Mouse (Mus musculus) frontal cortex, postnatal 14 days (tissue): Measurements from ENCODE around the gene L3mbtl2.
A peak's percentile ranks its signal among the peaks of the same experiment; 100 is the strongest.
"Not testable (repeated sequence)": the region's sequence is repeated elsewhere in the genome, so short reads cannot be mapped to it uniquely, and the experiment has no call there.

Experiments
- DNase-seq, 2 experiments: peaks; one replicate each; pipeline ENCODE4 v3.0.0; 2022; ENCODE audit warnings: low spot score in 2 of 2

The L3mbtl2 gene

DNA sequence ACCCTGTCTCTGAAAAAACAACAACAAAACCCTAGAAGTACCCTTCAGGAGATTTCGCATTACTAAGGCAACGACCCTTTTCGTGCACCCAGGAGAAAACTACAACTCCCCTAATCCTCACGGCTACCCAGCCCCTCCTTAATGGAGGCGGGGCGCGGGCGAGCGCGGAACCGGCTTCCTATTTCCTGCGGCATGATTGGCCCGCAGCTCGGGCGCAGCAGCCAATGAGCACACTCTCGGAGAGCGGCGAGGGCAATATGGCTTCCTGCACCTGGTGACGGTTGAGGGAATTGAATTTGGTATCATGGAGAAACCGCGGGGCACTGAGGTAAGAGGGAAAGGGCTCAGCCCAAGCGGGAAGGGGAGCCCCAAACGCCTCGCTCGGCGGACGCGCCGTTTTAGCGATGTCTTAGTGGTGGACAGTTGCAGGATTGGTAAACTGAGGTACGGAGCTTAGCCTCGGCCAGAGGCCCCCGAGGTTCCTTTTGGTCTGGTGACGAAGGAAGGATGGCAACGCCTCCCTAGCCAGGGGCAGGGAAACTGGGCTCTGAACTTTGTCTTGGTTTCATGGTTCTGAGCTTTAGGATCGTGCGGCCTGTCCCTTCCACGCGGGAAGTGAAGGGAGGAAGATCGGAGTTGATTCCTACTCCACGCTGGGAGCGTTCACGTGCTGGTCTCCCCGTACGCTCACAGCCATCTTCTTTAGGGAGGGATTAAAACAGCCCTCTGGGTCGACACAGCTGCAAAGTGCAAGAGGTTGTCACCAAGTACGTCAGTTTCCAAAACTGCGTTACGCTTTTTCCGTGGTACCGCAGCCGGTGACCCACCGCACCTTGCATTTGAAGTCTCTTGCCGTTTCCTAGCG lies at the start of gene L3mbtl2:
L3mbtl2 (plus strand) TSS at position 193 of the 865 bp plus-strand sequence.
- DNase-seq, result peak; percentile 85 to 90

DNA sequence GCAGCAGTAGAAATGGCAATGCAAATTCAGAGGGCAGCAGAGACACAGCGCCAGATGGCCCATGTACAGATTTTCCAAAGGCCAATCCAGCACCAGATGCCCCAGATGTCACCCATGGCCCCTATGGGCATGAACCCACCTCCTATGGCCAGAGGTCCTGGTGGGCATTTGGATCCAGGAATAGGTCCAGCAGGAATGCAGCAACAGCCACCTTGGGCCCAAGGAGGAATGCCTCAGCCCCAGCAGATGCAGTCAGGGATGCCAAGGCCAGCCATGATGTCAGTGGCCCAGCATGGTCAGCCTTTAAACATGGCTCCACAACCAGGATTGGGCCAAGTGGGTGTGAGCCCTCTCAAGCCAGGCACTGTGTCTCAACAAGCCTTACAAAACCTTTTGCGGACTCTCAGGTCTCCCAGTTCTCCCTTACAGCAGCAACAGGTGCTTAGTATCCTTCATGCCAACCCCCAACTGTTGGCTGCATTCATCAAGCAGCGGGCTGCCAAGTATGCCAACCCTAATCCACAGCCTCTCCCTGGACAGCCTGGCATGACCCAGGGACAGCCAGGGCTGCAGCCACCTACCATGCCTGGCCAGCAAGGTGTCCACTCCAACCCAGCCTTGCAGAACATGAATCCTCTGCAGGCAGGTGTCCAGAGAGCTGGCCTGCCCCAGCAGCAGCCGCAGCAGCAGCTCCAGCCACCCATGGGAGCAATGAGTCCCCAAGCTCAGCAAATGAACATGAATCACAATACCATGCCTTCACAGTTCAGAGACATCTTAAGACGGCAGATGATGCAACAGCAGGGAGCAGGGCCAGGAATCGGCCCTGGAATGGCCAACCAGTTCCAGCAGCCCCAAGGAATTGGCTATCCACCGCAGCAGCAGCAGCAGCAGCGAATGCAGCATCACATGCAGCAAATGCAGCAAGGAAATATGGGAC lies 13.9 kb upstream of the L3mbtl2 start:
- no peak for DNase-seq

DNA sequence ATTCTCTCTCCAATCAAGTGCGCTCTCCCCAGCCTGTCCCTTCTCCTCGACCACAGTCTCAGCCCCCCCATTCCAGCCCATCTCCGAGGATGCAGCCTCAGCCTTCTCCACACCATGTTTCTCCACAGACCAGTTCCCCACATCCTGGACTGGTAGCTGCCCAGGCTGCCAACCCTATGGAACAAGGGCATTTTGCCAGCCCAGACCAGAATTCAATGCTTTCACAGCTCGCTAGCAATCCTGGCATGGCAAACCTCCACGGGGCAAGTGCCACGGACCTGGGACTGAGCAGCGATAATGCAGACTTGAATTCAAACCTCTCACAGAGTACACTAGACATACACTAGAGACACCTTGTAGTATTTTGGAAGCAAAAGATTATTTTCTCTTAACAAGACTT lies 13.1 kb upstream of the L3mbtl2 start:
- no peak for DNase-seq

DNA sequence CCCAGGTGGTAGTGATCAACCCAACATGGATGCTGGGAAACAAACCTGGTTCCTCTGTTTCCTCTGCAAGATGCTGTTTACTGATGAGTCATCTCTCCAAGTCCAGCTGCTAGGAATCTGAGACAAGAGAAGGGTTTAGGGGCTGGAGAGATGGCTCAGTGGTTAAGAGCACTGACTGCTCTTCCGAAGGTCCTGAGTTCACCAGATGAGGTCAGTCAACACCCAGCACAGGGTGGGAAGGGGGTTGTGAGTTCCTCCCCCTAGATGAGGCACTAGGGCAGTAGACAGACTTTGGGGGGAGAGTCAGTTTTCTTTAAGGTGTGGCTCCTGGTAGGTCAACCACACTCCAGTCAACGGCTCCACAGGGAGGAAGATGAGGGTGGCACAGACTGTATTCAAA lies 2.0 kb upstream of the L3mbtl2 start:
- DNase-seq, result no peak

DNA sequence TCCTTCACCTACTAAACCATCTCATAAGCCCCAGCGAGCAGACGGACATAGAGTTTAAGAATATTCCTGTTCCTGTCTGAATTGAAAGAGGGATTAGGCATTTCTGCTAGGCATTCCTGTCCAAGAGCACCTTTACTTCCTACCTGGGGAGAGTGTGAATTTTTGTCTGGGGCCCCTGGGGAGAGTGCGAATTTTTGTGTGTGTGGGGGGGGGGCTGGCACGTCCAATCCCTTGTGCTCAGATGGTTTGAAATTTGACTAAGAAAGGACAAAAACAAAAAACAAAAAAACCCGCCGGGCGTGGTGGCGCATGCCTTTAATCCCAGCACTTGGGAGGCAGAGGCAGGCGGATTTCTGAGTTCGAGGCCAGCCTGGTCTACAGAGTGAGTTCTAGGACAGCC lies 408 bp upstream of the L3mbtl2 start:
- no peak for DNase-seq

DNA sequence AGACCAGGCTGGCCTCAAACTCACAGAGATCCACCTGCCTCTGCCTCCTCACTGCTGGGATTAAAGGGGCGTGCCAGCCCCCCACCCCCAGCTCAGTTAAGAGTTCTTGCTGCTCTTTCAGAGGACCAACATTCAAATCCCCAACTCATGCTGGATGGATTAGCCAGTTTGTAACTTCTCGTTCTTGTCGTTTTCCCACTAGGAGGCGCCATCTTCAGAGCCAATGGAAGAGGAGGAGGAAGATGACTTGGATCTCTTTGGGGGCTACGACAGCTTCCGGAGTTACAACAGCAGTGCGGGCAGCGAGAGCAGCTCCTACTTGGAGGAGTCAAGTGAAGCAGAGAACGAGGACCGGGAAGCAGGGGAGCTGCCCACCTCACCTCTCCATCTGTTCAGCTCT lies 3.3 kb downstream of the L3mbtl2 start:
- DNase-seq, result no peak

DNA sequence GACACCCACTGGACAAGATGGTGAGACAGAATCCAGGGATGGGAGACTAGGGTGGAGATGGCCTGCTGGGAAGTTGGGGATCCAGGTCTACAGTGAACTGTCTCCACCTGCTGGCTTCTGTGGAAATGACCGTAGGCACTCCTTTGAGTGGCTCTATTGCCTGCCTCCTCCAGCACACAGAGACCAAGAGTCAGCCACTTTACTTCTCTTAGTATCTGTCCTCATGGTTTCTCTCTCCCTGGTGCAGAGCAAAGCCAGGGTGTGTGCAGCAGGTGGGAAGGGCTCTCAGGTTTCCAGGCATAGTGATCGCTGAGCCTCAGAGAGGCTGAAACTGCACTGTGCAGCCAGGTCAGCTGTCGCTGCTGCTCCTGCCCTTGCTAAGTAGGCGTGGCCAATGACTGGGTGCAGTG lies 6.5 kb downstream of the L3mbtl2 start:
- DNase-seq, result peak in 1 of 2 experiments; percentile 32

DNA sequence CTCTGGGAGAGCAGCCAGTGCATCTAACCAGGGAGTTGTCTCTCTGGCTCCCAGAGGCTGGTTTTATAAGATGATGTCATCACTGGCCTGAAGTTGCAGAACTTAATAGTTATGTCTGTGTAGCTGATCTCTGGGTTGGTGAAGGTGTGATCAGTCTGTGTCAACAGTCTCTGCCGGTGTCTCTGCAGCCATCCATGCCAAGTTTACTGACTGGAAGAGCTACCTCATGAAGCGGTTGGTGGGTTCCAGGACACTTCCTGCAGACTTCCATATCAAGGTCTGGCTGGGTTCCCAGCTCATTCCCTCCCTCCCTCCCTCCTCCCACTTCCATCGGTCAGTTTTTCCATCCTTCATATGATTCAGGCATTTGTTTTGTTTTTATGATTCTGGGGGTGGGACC lies 12.9 kb downstream of the L3mbtl2 start:
- DNase-seq, result no peak

DNA sequence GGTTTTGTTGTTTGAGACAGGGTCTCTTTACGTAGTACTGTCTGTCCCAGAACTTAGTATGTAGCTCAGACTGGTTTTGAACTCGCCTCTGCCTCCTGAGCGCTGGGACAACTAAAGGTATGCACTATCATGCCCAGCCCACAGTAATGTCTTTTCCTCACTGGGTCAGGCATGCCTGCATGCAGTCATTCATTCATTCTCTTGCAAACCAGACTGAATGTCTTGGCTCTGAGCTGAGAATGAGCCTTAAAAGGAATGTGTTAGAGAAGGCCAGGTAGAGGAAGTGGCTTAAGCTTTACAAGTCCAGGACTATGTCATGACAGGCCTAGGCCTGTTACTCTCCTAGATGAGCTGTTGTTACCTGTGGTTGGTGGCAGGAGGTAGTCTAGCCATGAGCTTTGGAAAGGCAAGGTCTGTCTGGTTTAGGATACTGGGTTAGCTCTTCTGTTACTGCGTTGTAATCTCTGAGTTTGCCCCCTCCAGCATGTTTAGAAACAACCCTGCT lies 16.7 kb downstream of the L3mbtl2 start:
- DNase-seq, result no peak

DNA sequence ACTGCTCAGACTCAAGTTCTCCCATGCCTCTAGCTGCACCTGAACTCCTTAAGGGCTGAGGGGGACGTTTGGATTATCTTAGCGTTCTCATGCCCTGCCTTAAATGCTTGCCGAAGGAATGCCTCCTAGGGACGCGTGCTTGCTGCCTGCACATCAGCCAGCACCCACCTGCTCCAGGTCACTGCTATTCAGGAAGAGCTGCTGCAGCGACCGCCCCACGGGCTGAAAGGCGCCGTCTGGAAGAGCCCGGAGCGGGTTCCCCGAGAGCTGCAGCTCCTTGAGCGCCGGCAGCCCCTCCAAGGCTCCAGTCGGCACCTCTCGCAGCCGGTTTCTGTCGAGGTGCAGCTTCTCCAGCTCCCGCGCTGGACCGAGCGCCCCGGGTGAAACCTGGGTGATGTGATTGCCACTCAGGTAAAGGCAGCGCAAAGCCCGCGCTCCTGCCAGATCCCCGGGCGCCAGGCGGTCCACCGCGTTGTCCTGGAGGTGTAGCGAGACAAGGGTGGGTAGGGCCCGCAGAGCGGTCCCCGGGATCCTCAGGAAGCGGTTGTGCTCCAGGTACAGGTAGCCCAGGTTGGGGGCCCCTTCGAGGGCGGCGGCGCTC lies 29.8 kb downstream of the L3mbtl2 start:
- DNase-seq, result no peak

DNA sequence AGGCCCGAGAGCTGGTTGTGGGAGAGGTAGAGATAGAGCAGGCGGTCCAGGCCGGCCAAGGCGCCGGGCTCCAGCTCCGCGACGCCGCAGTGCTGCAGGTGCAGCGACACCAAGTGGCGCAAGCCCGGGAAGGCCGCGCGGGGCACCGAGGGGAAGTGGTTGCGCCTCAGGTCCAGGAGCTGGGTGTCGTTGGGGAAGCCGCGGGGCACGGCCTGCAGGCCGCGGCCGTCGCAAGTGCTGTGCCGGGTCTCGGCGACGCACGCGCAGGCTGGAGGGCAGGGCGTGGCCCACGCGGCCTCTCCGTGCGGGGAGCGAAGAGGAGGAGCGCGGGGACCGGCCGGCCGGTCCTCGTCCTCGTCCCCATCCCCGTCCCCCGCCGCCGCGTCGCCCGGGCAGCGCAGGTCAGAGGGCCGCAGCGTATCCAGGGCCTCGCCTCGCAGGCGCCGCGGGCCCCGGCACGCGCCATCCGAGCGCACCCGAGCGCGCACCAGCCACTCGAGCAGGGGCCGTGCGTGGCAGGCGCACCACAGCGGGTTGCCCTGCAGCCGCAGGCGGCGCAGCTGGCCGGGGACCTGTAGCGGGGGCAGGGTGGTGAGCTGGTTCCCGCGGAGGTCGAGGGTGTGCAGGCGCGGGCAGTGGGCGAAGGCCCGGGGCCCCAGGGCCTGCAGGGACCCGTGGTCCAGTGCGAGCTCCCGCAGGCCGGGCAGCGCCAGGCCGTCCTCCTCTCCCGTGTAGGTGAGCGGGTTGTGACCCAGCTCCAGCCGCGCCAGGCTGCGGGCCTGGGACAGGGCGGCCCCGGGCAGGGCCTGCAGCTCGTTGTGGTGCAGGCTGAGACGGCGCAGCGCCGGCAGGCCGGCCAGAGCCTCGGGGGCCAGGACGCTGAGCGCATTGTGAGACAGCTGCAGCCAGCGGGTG lies 30.5 kb downstream of the L3mbtl2 start:
- DNase-seq, result peak; percentile 53 to 71

DNA sequence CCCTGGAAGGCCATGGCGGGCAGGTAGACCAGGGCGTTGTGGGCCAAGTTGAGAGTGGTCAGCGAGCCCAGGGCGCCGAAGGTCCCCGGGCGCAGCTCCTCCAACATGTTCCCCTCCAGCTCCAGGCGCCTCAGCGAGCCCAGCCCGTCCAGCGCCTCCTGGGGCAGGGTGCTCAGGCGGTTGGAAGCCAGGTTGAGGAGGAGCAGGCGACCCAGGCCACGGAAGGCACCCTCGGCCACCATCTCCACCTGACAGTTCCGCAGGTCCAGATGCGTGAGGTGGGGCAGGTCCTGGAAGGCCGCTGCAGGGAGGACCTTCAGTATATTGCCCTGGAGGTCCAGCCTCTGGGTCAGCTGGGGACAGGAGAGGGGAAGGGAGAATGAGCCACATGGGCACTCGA lies 31.2 kb downstream of the L3mbtl2 start:
- DNase-seq, result no peak

DNA sequence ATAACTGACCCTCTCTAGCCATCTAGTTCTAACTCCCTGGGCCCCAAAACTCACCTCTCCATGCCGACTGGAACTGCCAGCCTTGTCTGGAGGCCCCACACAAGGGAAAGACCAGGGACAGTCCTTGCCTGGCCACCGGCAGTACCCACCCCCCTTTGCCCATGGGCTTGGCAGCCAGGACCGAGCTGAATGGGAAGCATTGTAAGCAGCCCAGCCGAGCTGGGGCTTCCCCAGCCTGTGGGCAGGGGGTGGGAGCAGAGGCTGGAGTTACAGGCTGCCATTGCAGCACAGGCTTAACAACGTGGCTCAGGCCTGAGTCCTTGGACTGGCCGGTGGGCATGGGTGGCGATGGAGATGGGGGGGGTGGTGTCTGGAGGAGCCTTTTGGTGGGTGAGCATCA lies 33.5 kb downstream of the L3mbtl2 start, which contains the start of gene Chadl:
Chadl (minus strand) TSS at position 113 of the 400 bp plus-strand sequence.
- DNase-seq, result peak; percentile 32 to 61

DNA sequence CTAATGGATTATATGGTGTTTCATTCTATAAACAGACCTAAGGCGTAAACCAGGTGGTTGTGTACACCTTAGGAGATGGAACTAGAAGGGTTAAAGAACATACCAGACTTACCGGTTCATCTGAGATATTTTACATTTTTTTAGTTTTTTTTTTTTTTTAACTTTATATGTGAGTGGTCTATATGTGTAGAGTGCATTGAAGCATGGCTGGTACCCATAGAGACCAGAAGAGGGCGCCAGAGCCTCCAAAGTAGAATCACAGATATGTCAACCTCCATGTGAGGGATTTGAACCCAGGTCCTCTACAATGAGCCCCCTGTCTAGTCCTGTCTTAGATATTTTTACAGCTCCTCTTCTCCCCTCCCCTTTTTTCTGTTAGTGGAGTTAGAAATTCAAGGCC lies 34.2 kb downstream of the L3mbtl2 start:
- no peak for DNase-seq

DNA sequence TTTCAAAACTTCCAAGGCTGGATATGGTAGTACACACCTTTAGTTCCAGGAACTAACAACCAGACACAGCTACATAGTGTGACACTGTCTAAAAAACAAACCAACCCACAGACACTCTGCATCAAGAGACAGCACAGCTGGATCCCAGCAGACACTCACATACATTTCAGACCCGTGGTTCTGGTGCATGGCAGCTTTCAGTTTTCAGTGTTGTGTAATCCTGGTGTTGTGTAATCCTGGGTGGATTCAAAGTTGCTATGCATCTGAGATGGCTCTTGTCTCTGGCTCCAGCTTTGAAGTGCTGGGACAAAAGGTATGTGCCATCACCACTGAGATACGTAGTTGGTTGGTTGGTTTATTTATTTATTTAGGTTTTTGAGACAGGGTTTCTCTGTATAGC lies 34.8 kb downstream of the L3mbtl2 start:
- DNase-seq, result no peak

DNA sequence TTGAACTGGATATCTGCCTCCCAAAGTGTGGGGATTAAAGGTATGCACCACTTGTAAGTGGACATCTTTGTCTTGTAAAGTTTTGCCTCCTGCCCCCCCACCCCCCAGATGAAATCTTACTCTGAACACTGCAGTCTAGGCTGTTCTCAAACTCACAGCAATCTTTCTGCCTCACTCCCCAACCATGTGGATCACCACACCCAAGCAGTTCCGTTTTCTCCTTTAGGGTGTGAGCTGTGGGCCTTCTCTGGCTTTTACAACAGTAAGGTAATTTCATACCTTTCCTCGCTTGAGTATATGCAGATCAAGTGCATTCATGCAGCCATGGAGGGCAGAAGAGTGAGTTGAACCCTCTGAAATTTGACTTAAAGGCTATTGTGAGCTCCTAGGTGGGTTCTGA lies 36.5 kb downstream of the L3mbtl2 start:
- no peak for DNase-seq

DNA sequence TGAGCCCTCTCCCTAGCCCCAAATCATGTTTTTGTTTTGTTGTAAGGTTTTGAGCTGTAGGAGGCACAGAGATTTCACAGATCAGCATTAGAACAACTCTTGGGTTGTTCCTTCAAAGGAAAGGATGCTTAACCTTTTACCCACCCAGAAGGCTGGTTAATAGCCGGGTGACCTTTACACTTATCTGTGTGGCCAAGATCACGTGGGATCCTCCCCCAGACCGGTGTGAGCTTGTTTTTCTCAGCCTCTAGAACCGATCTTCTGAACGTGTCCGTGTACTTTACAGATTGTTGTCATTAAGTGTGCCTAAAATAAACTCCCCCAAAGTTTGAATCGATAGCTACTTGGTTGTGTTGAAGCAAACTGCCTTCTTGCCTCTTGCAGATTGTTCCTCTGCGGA lies 36.9 kb downstream of the L3mbtl2 start:
- no peak for DNase-seq

DNA sequence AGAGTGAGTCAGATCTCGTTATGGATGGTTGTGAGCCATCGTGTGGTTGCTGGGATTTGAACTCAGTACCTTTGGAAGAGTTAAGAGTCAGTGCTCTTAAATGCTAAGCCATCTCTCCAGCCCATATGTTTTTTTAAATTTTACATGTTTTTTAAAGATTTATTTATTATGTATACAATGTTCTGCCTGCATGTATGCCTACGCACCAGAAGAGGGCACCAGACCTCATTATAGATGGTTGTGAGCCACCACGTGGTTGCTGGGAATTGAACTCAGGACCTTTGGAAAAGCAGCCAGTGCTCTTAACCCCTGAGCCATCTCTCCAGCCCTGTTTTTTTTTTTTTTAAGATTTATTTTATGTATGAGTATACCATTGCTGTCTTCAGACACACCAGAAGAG lies 37.7 kb downstream of the L3mbtl2 start:
- not testable (repeated sequence) for DNase-seq

DNA sequence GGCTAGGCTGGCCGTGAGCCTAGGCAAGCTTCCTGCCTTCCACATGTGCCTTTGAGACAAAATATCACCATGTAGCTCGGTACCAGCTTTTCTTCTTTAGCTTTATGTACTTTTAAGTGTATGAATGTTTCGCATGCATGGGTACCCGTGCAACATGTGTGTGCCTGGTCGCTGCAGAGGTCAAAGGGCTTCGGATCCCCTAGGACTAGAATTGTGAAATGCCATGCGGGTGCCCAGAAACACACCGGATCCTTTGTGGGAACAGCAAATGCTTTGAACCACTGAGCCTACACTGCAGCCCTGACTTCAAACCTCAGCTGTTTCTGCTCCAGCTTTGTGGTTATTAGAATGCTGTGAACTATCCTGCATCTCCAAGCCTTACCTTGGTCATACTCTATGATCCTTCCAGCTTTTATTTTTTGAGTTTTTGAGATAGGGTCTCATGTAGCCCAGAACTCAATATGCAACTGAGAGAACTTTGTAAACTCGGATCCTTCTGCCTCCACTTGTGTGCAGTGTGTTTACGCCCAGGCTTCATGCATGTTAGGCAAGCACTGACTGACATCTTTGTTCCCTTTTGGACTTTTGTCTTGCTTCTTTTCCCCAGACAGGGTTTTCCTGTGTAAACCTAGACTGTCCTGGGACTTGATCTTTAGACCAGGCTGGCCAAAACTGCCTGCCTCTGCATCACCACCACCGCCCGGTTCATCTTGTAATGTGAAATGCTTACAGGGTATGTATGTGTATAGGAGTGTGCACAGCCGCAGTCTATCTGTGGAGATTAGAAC lies 38.8 kb downstream of the L3mbtl2 start:
- DNase-seq, result no peak

DNA sequence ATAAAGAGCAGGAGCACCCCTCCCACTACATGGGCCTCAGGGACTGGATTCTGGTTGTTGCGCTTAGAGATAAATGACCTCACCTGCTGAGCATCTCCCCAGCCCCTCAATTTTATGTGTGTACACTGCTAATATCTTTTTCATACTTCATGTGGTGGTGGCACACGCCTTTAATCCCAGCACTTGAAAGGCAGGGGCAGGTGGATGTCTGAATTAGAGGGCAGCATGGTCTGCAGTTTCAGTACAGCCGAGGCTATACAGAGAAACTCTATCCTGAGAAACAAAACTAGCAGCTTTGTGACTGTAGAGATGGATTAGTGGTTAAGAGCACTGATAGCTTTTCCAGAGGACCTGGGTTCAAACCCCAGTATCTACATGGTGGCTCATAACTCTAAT lies 39.4 kb downstream of the L3mbtl2 start:
- no peak for DNase-seq
